In the genomic region with DNA sequence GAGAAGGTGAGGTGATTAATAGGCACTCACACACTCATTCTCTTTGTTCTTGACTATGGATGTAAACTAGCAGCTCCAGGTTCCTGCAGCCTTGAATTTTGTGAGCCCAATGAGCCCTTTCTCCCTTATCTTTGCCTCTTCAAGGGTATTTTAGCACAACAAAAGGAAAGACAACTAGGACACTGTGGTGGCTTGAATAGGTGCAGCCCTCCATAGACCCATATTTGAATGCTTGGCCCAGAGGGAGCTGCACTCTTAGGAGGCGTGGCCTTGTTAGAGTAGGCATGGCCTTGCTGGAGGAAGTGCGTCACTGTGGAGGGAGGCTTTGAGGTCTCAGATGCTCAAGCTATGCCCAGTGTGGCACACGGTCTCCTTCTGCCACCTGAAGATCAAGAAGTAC, we compare ENCODE assay signal across 26 mouse cellular contexts. TPM values are rescaled to one million over a fixed set of nuclear protein-coding genes. Genes with fewer than 3 reads are reported as not detected.
DNase-seq lines count a peak whose midpoint lies in the region; ATAC-seq and TF ChIP-seq lines count a peak whose summit lies in the region.
"Had no signal": no experiment of that assay in that cellular context is flagged by ENCODE, and none has a peak within 500 bp of the region (broad histone marks: within the 10 kb centered on the region; RNA-seq: fewer than 3 reads in every experiment).

No protein-coding gene starts in this region.

- ATAC-seq in embryonic facial prominence, embryonic 13.5 days (ENCODE audit: insufficient number of reproducible peaks, insufficient read depth, low FRiP score, low TSS enrichment, low read depth), result 0 out of 2 replicates have a peak, but pooled peaks have one; percentile 15
- ATAC-seq in midbrain, embryonic 11.5 days (ENCODE audit: low FRiP score), result no peak
- ATAC-seq in midbrain, postnatal 0 days (ENCODE audit: low FRiP score), result no peak
- ATAC-seq: CD4-positive, CD25-positive, alpha-beta regulatory T cell, adult 4 months; forebrain, embryonic 14.5 days; forebrain, embryonic 16.5 days had no signal

- no peaks in the 10 kb centered on the region for H3K27me3 ChIP-seq in embryonic facial prominence, embryonic 13.5 days
- H3K27me3 ChIP-seq in embryonic facial prominence, embryonic 10.5 days (replicated peaks; ENCODE audit: low read depth, poor library complexity, severe bottlenecking), result no peaks in the 10 kb centered on the region
- H3K27me3 ChIP-seq in midbrain, embryonic 11.5 days (ENCODE audit: control insufficient read depth, insufficient read depth, low read length), result no peaks in the 10 kb centered on the region
- no peaks in the 10 kb centered on the region for H3K27me3 ChIP-seq in midbrain, postnatal 0 days (ENCODE audit: insufficient read depth, low read length)
- H3K27me3 ChIP-seq: CH12.LX; embryonic facial prominence, embryonic 12.5 days; embryonic facial prominence, embryonic 15.5 days; forebrain, embryonic 12.5 days had no signal

- WGBS in embryonic facial prominence, embryonic 13.5 days, result 90% methylated on average over 3 of the region's 3 CpGs
- WGBS in embryonic facial prominence, embryonic 10.5 days, result 90% methylated on average over 3 of the region's 3 CpGs
- 90% methylated on average over 3 of the region's 3 CpGs for WGBS in midbrain, embryonic 11.5 days
- 92% methylated on average over 3 of the region's 3 CpGs for WGBS in midbrain, postnatal 0 days

- TF ChIP-seq CTCF in midbrain, postnatal 0 days (IDR thresholded peaks at IDR 0.05), result no peak

- H3K4me1 ChIP-seq in embryonic facial prominence, embryonic 13.5 days, result peaks cover 9% of the 10 kb centered on the region
- H3K4me1 ChIP-seq in embryonic facial prominence, embryonic 10.5 days, result no peaks in the 10 kb centered on the region
- no peaks in the 10 kb centered on the region for H3K4me1 ChIP-seq in midbrain, embryonic 11.5 days (ENCODE audit: control insufficient read depth, insufficient read depth, low read length)
- no peaks in the 10 kb centered on the region for H3K4me1 ChIP-seq in midbrain, postnatal 0 days (ENCODE audit: insufficient read depth, low read length)
- H3K4me1 ChIP-seq: forebrain, embryonic 10.5 days; forebrain, embryonic 12.5 days had no signal

- no peak overlapping the region for H3K9ac ChIP-seq in embryonic facial prominence, embryonic 13.5 days
- no peak overlapping the region for H3K9ac ChIP-seq in midbrain, embryonic 11.5 days (ENCODE audit: low read length)
- H3K9ac ChIP-seq in midbrain, postnatal 0 days (replicated peaks; ENCODE audit: low read length, poor library complexity, severe bottlenecking), result no peak overlapping the region
- H3K9ac ChIP-seq: embryonic facial prominence, embryonic 12.5 days; embryonic facial prominence, embryonic 15.5 days; forebrain, embryonic 12.5 days had no signal

- H3K36me3 ChIP-seq in embryonic facial prominence, embryonic 13.5 days, result no peaks in the 10 kb centered on the region
- H3K36me3 ChIP-seq in embryonic facial prominence, embryonic 10.5 days (replicated peaks), result no peaks in the 10 kb centered on the region
- H3K36me3 ChIP-seq in midbrain, embryonic 11.5 days (ENCODE audit: control insufficient read depth, insufficient read depth, low read length), result no peaks in the 10 kb centered on the region
- no peaks in the 10 kb centered on the region for H3K36me3 ChIP-seq in midbrain, postnatal 0 days (ENCODE audit: insufficient read depth, low read length)
- H3K36me3 ChIP-seq: embryonic facial prominence, embryonic 12.5 days; embryonic facial prominence, embryonic 15.5 days; forebrain, embryonic 10.5 days; forebrain, embryonic 12.5 days had no signal

- no peak for DNase-seq in embryonic facial prominence, embryonic 10.5 days (ENCODE audit: low spot score)
- DNase-seq in midbrain, embryonic 11.5 days (ENCODE audit: low spot score, missing footprints), result peak; percentile 66
- DNase-seq in midbrain, postnatal 0 days (ENCODE audit: low spot score), result no peak
- peak; percentile 86 for DNase-seq in ZHBTc4 (ENCODE audit: low read depth, low spot score)
- no peak for DNase-seq in retina, embryonic 14.5 days (ENCODE audit: low spot score)
- DNase-seq: adrenal gland, adult 2 months; adrenal gland, postnatal 10 days; adrenal gland, postnatal 25 days; B cell, adult 2 months; cerebellum, adult 11 months; cerebellum, adult 18-20 months; cerebellum, adult 8-10 months; cerebellum, adult 9-11 months; cerebellum, postnatal 14 days; cerebellum, postnatal 36 days; embryo, embryonic 11 days had no signal

- H3K27ac ChIP-seq in embryonic facial prominence, embryonic 13.5 days, result no peak overlapping the region
- no peak overlapping the region for H3K27ac ChIP-seq in embryonic facial prominence, embryonic 10.5 days (replicated peaks)
- H3K27ac ChIP-seq in midbrain, embryonic 11.5 days (ENCODE audit: low read depth, low read length), result no peak overlapping the region
- no peak overlapping the region for H3K27ac ChIP-seq in midbrain, postnatal 0 days (ENCODE audit: low read depth, low read length)
- H3K27ac ChIP-seq: embryonic facial prominence, embryonic 12.5 days; forebrain, embryonic 10.5 days; forebrain, embryonic 12.5 days had no signal

- H3K4me3 ChIP-seq in embryonic facial prominence, embryonic 13.5 days, result no peak overlapping the region
- H3K4me3 ChIP-seq in embryonic facial prominence, embryonic 10.5 days, result no peak overlapping the region
- H3K4me3 ChIP-seq in midbrain, embryonic 11.5 days (ENCODE audit: low read depth, low read length), result no peak overlapping the region
- H3K4me3 ChIP-seq in midbrain, postnatal 0 days (ENCODE audit: low read depth, low read length), result no peak overlapping the region
- H3K4me3 ChIP-seq: embryonic facial prominence, embryonic 12.5 days; embryonic facial prominence, embryonic 15.5 days; erythroblast, embryonic 14.5 days; forebrain, embryonic 10.5 days; forebrain, embryonic 12.5 days had no signal

- H3K4me2 ChIP-seq in embryonic facial prominence, embryonic 13.5 days, result no peak overlapping the region
- H3K4me2 ChIP-seq in midbrain, embryonic 11.5 days, result no peak overlapping the region
- H3K4me2 ChIP-seq in midbrain, postnatal 0 days (ENCODE audit: low read depth, low read length, poor library complexity, severe bottlenecking), result no peak overlapping the region
- H3K4me2 ChIP-seq: embryonic facial prominence, embryonic 12.5 days; embryonic facial prominence, embryonic 15.5 days; forebrain, embryonic 12.5 days had no signal

- peaks cover 4% of the 10 kb centered on the region; the same call in 1 of the 2 replicates for H3K9me3 ChIP-seq in embryonic facial prominence, embryonic 13.5 days
- H3K9me3 ChIP-seq in embryonic facial prominence, embryonic 10.5 days, result peaks cover 4% of the 10 kb centered on the region; the same call in 1 of the 2 replicates
- H3K9me3 ChIP-seq in midbrain, embryonic 11.5 days (ENCODE audit: control insufficient read depth, low read length), result no peaks in the 10 kb centered on the region
- no peaks in the 10 kb centered on the region for H3K9me3 ChIP-seq in midbrain, postnatal 0 days (ENCODE audit: low read length)
- H3K9me3 ChIP-seq: embryonic facial prominence, embryonic 12.5 days; embryonic facial prominence, embryonic 15.5 days had no signal

RNA-seq across cellular contexts. Expression of a gene that starts 19.5 kb away (rescaled TPM):
- polyA plus RNA-seq in embryonic facial prominence, embryonic 13.5 days (2015; fragmentation: Nextera tagmentation; extraction: Ambion mirVana), result 237 and 252 TPM in 2 replicates
- polyA plus RNA-seq in embryonic facial prominence, embryonic 10.5 days (2016; fragmentation: Nextera tagmentation; extraction: Ambion mirVana), result 260 and 265 TPM in 2 replicates
- 339 and 388 TPM in 2 replicates for polyA plus RNA-seq in midbrain, embryonic 11.5 days (2014; fragmentation: Nextera tagmentation; extraction: Ambion mirVana)
- total RNA-seq in midbrain, postnatal 0 days (2014; rRNA removed), result 102 and 116 TPM in 2 replicates
- polyA plus RNA-seq in midbrain, postnatal 0 days (2015; fragmentation: Nextera tagmentation; extraction: Ambion mirVana), result 44.6 and 54.8 TPM in 2 replicates

Comparison
In these comparisons a context has a peak if more than half of its experiments do, and no peak if none do; other contexts are left out.
1. DNase-seq: peak in midbrain, embryonic 11.5 days (single experiment) and ZHBTc4 (single experiment); none in embryonic facial prominence, embryonic 10.5 days (single experiment), midbrain, postnatal 0 days (single experiment) and retina, embryonic 14.5 days (single experiment).